Mouse (Mus musculus) adrenal gland, postnatal 14 days (tissue): Measurements from ENCODE around the gene Csgalnact2. TPM values are rescaled to one million over a fixed set of nuclear protein-coding genes. Genes with fewer than 3 reads are reported as not detected.

Source experiments
- DNase-seq: peaks from one replicate; pipeline ENCODE4 v3.0.0; 2021; ENCODE audit warnings: mixed read lengths
- total RNA-seq: library from RNA; stranded (reverse); gene quantifications from 2 replicates; pipeline ENCODE4 v1.2.3, GENCODE M21; 2021

Gene Csgalnact2
- total RNA-seq, 1 experiment from 2014 or later = 17.4 TPM

DNA sequence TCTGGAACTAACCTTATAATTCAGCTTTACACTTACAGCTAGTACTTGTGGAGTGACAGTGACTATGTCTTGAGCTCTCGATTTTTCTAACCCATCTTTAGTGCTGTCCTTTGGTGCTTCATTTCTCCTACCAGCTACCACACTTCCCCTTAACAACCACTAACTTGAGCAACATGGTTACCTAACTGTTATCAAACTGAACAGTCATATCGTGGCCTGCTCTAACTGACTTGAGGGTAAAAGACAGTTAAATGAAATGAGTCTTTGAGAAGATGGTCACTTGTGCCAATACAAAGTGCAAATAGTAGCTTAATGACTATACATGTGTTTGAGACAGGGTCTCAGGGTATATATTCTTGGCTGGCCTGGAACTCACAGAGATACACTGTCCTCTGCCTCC lies 1.8 kb downstream of the Csgalnact2 start:
- no peak for DNase-seq

DNA sequence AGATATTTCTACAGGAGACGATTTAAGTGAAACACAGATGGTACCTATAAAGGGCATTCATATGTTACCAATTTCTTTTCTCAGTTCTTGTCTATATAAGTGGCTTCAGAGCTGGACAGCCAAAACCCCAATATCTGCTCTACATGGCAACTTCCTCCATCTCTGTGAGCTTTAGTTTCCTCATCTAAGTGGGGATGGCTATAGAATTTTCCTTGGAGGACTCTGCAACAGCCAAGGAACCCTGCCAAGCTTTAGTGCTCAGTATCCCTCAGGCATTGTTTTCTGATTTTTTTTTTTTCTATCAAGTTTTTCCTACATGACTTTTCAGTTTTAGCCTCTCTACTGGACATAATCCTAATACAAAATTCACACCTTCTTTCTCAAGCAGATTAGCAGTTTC lies 4.5 kb downstream of the Csgalnact2 start:
- DNase-seq = no peak

DNA sequence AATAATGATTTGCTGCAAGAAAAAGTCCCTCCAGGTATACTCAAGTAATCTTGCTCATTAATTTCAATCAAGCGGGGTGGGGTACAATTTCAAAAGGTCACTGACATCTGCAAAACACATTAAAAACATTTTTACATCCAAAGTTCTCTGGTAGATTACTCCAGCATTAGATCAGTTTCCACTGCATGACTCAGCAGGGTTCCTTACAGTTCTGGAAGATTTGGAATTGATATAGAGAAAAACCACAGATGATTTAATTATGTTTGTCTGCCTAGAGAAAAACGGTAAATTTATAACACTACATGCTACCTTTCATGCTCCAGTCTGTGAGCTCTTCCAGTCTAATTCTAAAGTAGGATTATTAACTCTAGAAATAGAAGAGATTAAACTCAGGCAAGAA lies 8.9 kb downstream of the Csgalnact2 start:
- no peak for DNase-seq

GRCm38 (mm10) chr6:118127827-118128487 lies 11.0 kb downstream of the Csgalnact2 start:
- DNase-seq = no peak

DNA sequence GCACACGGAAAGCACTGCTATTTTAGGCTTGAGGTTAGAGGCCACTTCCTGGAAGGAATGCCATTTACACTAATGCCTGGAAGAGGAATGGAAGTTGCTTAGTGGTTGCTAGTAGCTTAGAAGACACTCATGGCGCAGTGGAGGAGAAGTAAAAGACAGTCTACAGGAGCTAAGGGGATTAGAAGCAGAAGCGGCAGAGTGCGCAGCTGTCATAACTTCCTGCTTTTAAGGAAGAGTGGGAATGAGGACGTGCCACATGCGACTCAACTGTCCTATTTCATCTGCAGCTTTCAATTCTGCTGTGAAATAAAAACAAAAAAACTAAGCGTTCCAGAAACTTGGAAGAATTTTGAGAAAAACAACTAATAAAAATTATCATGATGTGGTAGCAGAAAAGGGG lies 11.7 kb downstream of the Csgalnact2 start:
- no peak for DNase-seq

DNA sequence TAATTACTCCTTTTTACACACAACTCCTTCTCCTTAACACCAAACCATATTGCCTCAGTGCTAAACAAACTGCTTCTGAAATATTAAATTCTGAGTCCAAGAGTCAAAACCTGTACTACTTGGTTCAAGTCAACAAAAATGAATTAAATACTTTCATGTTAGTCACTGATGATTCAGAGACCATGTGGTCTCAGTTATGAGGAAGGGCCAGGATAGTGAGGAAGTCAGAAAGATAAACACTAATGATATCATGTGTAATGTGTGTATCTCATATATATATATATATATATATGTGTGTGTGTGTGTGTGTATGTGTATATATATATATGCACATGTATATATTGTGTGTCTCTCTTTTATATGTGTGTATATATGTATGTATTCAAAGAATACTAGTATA lies 12.4 kb downstream of the Csgalnact2 start:
- no peak for DNase-seq

- DNase-seq = no peak
Observed at GRCm38 (mm10) chr6:118122767-118123166, 16.2 kb downstream of the Csgalnact2 start.

DNA sequence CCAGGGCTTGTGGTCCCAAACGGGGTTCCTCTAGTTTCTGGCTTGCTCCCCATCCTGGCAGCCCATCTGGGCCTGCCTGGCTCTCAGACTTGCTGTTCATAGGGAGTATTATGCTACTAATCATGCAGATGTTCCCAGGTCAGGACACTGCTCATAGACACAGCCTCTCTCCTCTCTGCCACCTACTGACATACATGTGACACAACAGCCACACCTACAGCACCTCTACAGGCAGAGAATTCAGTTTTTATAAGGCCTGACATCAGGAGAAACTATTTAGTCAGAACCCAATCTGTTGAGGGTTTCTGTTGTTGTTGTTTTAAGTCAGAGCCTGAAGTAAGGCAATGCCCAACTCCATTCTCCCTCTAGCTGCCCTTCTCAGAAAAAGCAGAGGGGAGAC lies 27.1 kb downstream of the Csgalnact2 start:
- DNase-seq = no peak

GRCm38 (mm10) chr6:118099311-118099802 lies 39.6 kb downstream of the Csgalnact2 start:
- DNase-seq = no peak

DNA sequence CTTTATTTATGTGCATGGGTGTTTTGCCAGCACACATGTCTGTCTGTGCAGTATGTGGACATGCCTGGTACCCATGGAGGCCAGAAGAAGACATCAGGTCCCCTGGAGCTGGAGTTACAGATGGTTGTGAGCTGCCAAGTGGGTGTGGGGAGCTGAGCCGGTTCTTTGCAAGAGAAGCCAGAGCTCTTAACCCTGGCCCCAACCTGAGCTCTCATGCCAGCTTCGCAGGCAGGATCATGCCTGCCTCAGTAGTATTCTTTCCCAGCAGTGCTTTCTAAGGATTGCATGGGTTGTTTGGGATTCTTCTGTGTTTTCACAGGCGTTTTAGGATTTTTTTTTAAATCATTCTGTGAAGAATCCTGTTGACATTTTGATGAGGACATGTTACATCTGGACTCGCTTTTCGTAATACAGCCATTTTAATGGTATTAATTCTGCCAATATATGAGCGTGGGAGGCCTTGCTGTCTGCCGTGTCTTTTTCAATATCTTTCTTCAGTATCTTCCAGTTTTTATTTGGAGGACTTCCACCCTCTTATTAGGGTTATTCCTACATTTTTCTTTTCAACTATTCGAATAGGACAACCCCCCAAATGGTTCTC lies 41.1 kb downstream of the Csgalnact2 start:
- DNase-seq = no peak

GRCm38 (mm10) chr6:118090827-118091226 lies 48.1 kb downstream of the Csgalnact2 start:
- no peak for DNase-seq

GRCm38 (mm10) chr6:118088750-118089440 lies 50.0 kb downstream of the Csgalnact2 start:
- no peak for DNase-seq

DNA sequence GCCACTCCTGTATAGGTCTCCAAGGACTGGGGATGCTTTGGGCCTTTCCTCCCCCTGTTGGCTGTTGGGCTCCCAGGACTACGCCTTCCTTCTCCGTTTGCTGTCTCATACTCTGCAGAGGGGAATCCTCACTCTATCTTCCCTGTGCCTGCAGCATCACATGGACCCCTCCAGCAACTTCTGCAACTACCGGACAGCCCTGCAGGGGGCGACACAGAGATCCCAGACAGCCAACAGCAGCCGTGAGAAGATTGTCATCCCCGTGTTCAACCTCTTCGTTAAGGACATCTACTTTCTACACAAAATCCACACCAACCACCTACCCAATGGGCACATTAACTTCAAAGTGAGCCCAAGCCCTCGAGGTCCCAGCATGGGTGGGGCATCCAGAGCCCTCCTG lies 51.0 kb downstream of the Csgalnact2 start:
- peak; percentile 24 for DNase-seq

GRCm38 (mm10) chr6:118084596-118084995 lies 54.3 kb downstream of the Csgalnact2 start:
- no peak for DNase-seq

GRCm38 (mm10) chr6:118083608-118084007 lies 55.3 kb downstream of the Csgalnact2 start:
- no peak for DNase-seq

- no peak for DNase-seq
Observed at GRCm38 (mm10) chr6:118082384-118082783, 56.6 kb downstream of the Csgalnact2 start.

DNA sequence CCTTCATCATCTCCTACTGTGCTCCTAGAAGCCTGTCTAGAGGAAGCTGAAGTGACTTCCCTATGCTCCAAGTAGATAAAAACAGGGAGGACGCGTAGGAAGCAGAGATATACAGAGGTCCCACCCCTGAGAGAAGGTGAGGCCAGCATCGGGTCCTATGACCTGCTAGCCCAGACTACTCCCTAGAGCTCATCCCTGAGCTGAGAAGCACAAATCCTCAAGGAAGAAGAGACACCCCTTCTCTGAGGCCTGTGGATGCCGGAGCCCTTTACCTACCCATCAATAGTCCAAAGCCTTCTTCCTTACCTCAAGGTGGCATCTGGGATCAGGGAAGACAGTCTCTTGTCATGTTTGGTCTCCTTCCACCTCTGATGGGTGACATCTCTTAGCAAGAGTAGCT lies 58.2 kb downstream of the Csgalnact2 start:
- DNase-seq = no peak

DNA sequence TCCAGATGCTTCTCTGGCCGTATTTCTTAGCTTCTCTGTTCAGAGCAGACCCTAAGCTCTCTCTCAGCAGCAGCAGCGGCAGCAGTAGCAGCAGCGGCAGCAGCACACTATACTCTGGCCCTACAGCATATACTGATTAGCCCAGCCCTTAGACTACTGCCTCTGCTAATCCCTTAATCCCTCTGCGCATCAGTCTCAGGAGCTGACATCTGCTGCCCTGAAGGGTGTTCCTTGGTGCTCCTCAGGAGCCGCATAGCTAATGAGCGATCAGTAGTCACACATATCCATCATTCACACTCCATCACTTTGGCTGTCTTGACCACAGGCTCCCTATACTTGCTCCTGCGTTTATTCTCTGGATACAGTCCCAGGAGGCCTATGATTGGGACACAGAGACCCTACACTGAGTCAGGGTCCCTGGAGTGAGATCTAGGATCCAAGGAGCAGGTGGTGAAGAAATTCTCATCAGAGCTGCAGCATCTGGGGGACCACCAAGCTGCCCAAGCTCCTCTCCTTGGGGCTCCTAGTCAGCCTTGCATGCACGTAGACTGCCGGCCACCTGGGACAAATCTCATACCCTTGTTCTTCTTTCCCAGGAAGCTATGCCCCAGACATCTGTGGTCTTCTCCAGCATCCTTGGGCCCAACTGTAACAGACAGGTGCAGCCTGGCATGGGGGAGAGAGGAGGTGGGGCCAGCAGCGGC lies 59.0 kb downstream of the Csgalnact2 start:
- DNase-seq = no peak

GRCm38 (mm10) chr6:118079292-118079691 lies 59.6 kb downstream of the Csgalnact2 start:
- DNase-seq = no peak

GRCm38 (mm10) chr6:118078751-118079150 lies 60.2 kb downstream of the Csgalnact2 start:
- no peak for DNase-seq

GRCm38 (mm10) chr6:118077421-118077820 lies 61.5 kb downstream of the Csgalnact2 start:
- no peak for DNase-seq

GRCm38 (mm10) chr6:118076748-118077147 lies 62.2 kb downstream of the Csgalnact2 start:
- DNase-seq = no peak

- DNase-seq = no peak
Observed at GRCm38 (mm10) chr6:118076256-118076655, 62.7 kb downstream of the Csgalnact2 start.
